Mouse (Mus musculus): ENCODE measurements around the gene Mtmr2.

GRCm38 (mm10) chr9:13820774-13821173 lies 72.6 kb downstream of the Mtmr2 start:
- TF ChIP-seq CTCF (IDR thresholded peaks at IDR 0.05; ENCODE audit: borderline replicate concordance, extremely low read depth, insufficient read depth, insufficient read length) = no peak
- no peak for TF ChIP-seq POLR2A (IDR thresholded peaks at IDR 0.05; ENCODE audit: borderline replicate concordance, extremely low read depth, insufficient read depth, insufficient read length, poor library complexity, severe bottlenecking)
